Mouse (Mus musculus): ENCODE results near the gene Poc1a. TPM values are rescaled to one million over a fixed set of nuclear protein-coding genes. Genes with fewer than 3 reads are reported as not detected.

Poc1a gene
- polyA plus RNA-seq, 1 experiment: 7.6 TPM

GRCm38 (mm10) chr9:106280386-106280785 lies 475 bp upstream of the Poc1a start:
- H3K4me3 ChIP-seq: peak overlapping the region; percentile 51
- no peak for TF ChIP-seq MAX (IDR thresholded peaks at IDR 0.05; ENCODE audit: low read depth)
- no peak for TF ChIP-seq POLR2A (IDR thresholded peaks at IDR 0.05; ENCODE audit: insufficient read length, low read depth)
- no peak for TF ChIP-seq POLR2AphosphoS2 (IDR thresholded peaks at IDR 0.05; ENCODE audit: insufficient read length, low read depth)
- H3K27me3 ChIP-seq (ENCODE audit: control insufficient read depth, insufficient read depth, insufficient read length): no peaks in the 10 kb centered on the region
- H3K79me2 ChIP-seq (ENCODE audit: control insufficient read depth, insufficient read depth): no peaks in the 10 kb centered on the region
- H3K4me2 ChIP-seq (ENCODE audit: low read depth): peak overlapping the region; percentile 68
- no peak overlapping the region for H3ac ChIP-seq (ENCODE audit: control insufficient read depth, insufficient read length)
- no peaks in the 10 kb centered on the region for H3K36me3 ChIP-seq (ENCODE audit: control insufficient read depth, insufficient read depth)

- Histone ChIP-seq H3K4me2 (ENCODE audit: low read depth) (peak overlapping the region; percentile 75), H3K27me3 (ENCODE audit: control insufficient read depth, insufficient read depth, insufficient read length) (no peaks in the 10 kb centered on the region), H3K36me3 (ENCODE audit: control insufficient read depth, insufficient read depth) (no peaks in the 10 kb centered on the region), H3K79me2 (ENCODE audit: control insufficient read depth, insufficient read depth) (no peaks in the 10 kb centered on the region), H3K4me3 (peak overlapping the region; percentile 51), H3ac (ENCODE audit: control insufficient read depth, insufficient read length) (no peak overlapping the region)
- TF ChIP-seq MYOD1 (IDR thresholded peaks at IDR 0.05; ENCODE audit: control insufficient read depth in 1 of 3, insufficient read length in 2 of 3, low read depth in 2 of 3) (no peak), USF1 (IDR thresholded peaks at IDR 0.05; ENCODE audit: low read depth) (no peak), MAX (IDR thresholded peaks at IDR 0.05; ENCODE audit: low read depth) (no peak), POLR2A (IDR thresholded peaks at IDR 0.05; ENCODE audit: insufficient read length, low read depth) (no peak), TCF12 (IDR thresholded peaks at IDR 0.05; ENCODE audit: insufficient read depth, poor library complexity, severe bottlenecking) (no peak), MYOG (IDR thresholded peaks at IDR 0.05; ENCODE audit: control insufficient read depth in 1 of 3, insufficient read depth in 1 of 3, insufficient read length in 2 of 3, low read depth in 2 of 3) (no peak), SRF (IDR thresholded peaks at IDR 0.05; ENCODE audit: control insufficient read depth, insufficient read length, low read depth) (no peak), CEBPB (IDR thresholded peaks at IDR 0.05; ENCODE audit: insufficient read depth, poor library complexity, severe bottlenecking) (no peak), TCF3 (IDR thresholded peaks at IDR 0.05; ENCODE audit: insufficient read length, low read depth) (no peak), REST (IDR thresholded peaks at IDR 0.05; ENCODE audit: insufficient read depth, insufficient read length) (no peak), E2F4 (IDR thresholded peaks at IDR 0.05; ENCODE audit: insufficient read depth) (no peak), POLR2AphosphoS2 (IDR thresholded peaks at IDR 0.05; ENCODE audit: insufficient read length, low read depth) (no peak)
These were observed 1.2 kb downstream of the Poc1a start for GRCm38 (mm10) chr9:106282024-106282423.

GRCm38 (mm10) chr9:106287165-106287564 lies 6.3 kb downstream of the Poc1a start:
- Histone ChIP-seq H3K27me3 (ENCODE audit: control insufficient read depth, insufficient read depth, insufficient read length) (no peaks in the 10 kb centered on the region), H3ac (ENCODE audit: control insufficient read depth, insufficient read length) (no peak overlapping the region), H3K4me2 (ENCODE audit: low read depth) (no peak overlapping the region), H3K79me2 (ENCODE audit: control insufficient read depth, insufficient read depth) (no peaks in the 10 kb centered on the region), H3K36me3 (ENCODE audit: control insufficient read depth, insufficient read depth) (no peaks in the 10 kb centered on the region), H3K4me3 (no peak overlapping the region)
- TF ChIP-seq MAX (IDR thresholded peaks at IDR 0.05; ENCODE audit: low read depth): no peak
- TF ChIP-seq USF1 (IDR thresholded peaks at IDR 0.05; ENCODE audit: low read depth): no peak
- no peak for TF ChIP-seq POLR2AphosphoS2 (IDR thresholded peaks at IDR 0.05; ENCODE audit: insufficient read length, low read depth)
- TF ChIP-seq REST (IDR thresholded peaks at IDR 0.05; ENCODE audit: insufficient read depth, insufficient read length): no peak

- Histone ChIP-seq H3K4me2 (ENCODE audit: low read depth) (no peak overlapping the region), H3K36me3 (ENCODE audit: control insufficient read depth, insufficient read depth) (no peaks in the 10 kb centered on the region), H3ac (ENCODE audit: control insufficient read depth, insufficient read length) (no peak overlapping the region), H3K79me2 (ENCODE audit: control insufficient read depth, insufficient read depth) (no peaks in the 10 kb centered on the region), H3K27me3 (ENCODE audit: control insufficient read depth, insufficient read depth, insufficient read length) (no peaks in the 10 kb centered on the region), H3K4me3 (no peak overlapping the region)
- TF ChIP-seq USF1 (IDR thresholded peaks at IDR 0.05; ENCODE audit: low read depth) (no peak), POLR2AphosphoS2 (IDR thresholded peaks at IDR 0.05; ENCODE audit: insufficient read length, low read depth) (no peak), MYOD1 (IDR thresholded peaks at IDR 0.05; ENCODE audit: control insufficient read depth in 1 of 3, insufficient read length in 2 of 3, low read depth in 2 of 3) (no peak), MYOG (IDR thresholded peaks at IDR 0.05; ENCODE audit: control insufficient read depth in 1 of 3, insufficient read depth in 1 of 3, insufficient read length in 2 of 3, low read depth in 2 of 3) (no peak), CEBPB (IDR thresholded peaks at IDR 0.05; ENCODE audit: insufficient read depth, poor library complexity, severe bottlenecking) (no peak), TCF12 (IDR thresholded peaks at IDR 0.05; ENCODE audit: insufficient read depth, poor library complexity, severe bottlenecking) (no peak), MAX (IDR thresholded peaks at IDR 0.05; ENCODE audit: low read depth) (no peak), REST (IDR thresholded peaks at IDR 0.05; ENCODE audit: insufficient read depth, insufficient read length) (no peak), TCF3 (IDR thresholded peaks at IDR 0.05; ENCODE audit: insufficient read length, low read depth) (no peak), SRF (IDR thresholded peaks at IDR 0.05; ENCODE audit: control insufficient read depth, insufficient read length, low read depth) (no peak), E2F4 (IDR thresholded peaks at IDR 0.05; ENCODE audit: insufficient read depth) (no peak), POLR2A (IDR thresholded peaks at IDR 0.05; ENCODE audit: insufficient read length, low read depth) (no peak)
These were observed 8.0 kb downstream of the Poc1a start for GRCm38 (mm10) chr9:106288864-106289263.

DNA sequence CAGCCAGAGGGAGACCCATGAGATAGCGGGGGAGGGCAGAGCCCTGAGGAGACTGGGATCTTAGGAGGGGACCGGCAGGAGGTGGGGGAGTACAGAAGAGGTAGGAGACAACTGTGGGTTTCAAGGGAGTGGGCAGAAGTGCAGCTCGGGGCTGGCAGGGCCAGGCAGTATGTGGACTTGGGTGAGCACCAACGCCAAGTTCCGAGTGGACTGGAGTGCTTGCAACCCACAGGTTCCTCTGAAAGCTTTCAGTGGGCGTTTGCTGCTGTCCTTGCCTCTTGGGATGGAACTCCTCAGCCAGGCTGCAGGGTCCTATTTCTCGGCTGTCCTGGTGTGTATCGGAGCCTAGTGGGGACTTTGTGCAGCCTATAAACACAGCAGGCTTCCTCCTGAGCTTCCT lies 9.0 kb downstream of the Poc1a start:
- no peak overlapping the region for H3ac ChIP-seq (ENCODE audit: control insufficient read depth, insufficient read length)
- no peak for TF ChIP-seq E2F4 (IDR thresholded peaks at IDR 0.05; ENCODE audit: insufficient read depth)
- no peak for TF ChIP-seq MYOD1 (IDR thresholded peaks at IDR 0.05; ENCODE audit: control insufficient read depth in 1 of 3, insufficient read length in 2 of 3, low read depth in 2 of 3)
- no peak for TF ChIP-seq USF1 (IDR thresholded peaks at IDR 0.05; ENCODE audit: low read depth)
- TF ChIP-seq TCF3 (IDR thresholded peaks at IDR 0.05; ENCODE audit: insufficient read length, low read depth): no peak
- no peak for TF ChIP-seq POLR2AphosphoS2 (IDR thresholded peaks at IDR 0.05; ENCODE audit: insufficient read length, low read depth)
- no peak for TF ChIP-seq CEBPB (IDR thresholded peaks at IDR 0.05; ENCODE audit: insufficient read depth, poor library complexity, severe bottlenecking)
- TF ChIP-seq MAX (IDR thresholded peaks at IDR 0.05; ENCODE audit: low read depth): no peak
- TF ChIP-seq SRF (IDR thresholded peaks at IDR 0.05; ENCODE audit: control insufficient read depth, insufficient read length, low read depth): no peak
- no peak for TF ChIP-seq REST (IDR thresholded peaks at IDR 0.05; ENCODE audit: insufficient read depth, insufficient read length)
- no peaks in the 10 kb centered on the region for H3K36me3 ChIP-seq (ENCODE audit: control insufficient read depth, insufficient read depth)
- no peaks in the 10 kb centered on the region for H3K27me3 ChIP-seq (ENCODE audit: control insufficient read depth, insufficient read depth, insufficient read length)
- H3K79me2 ChIP-seq (ENCODE audit: control insufficient read depth, insufficient read depth): no peaks in the 10 kb centered on the region
- H3K4me3 ChIP-seq: no peak overlapping the region
- H3K4me2 ChIP-seq (ENCODE audit: low read depth): no peak overlapping the region

Data from myocyte (in vitro differentiated cells).